Mouse (Mus musculus) gastrocnemius, adult 18-20 months (tissue): Measurements from ENCODE around the gene Tep1. TPM values are rescaled to one million over a fixed set of nuclear protein-coding genes. Genes with fewer than 3 reads are reported as not detected.
"Not testable (repeated sequence)": the region's sequence is repeated elsewhere in the genome, so short reads cannot be mapped to it uniquely, and the experiment has no call there.

Source experiments
- DNase-seq: peaks from one replicate; pipeline ENCODE4 v3.0.0; 2021; ENCODE audit warnings: low spot score
- long read RNA-seq, 2 experiments: library from polyadenylated mRNA; stranded (forward); transcript quantifications; one replicate each; pipeline ENCODE4 v2.0.0; 2021
- total RNA-seq, 2 experiments: library from RNA; stranded (reverse); gene quantifications; 2 replicates each; pipeline ENCODE4 v1.2.3; 2021

Tep1 gene
- 1 to 10 TPM; 6.5 to 9.0 TPM for total RNA-seq
- long read RNA-seq, experiment 1, partial matches to known transcripts = 2 of 4 reads
- long read RNA-seq, experiment 1, other reads (novel, unspliced or antisense) = 2 of 4 reads
- long read RNA-seq, experiment 2, partial matches to known transcripts = 5 of 6 reads
- long read RNA-seq, experiment 2, other reads (novel, unspliced or antisense) = 1 of 6 reads

GRCm38 (mm10) chr14:50869889-50870804 lies at the start of gene Tep1:
Gene Tep1 (minus strand): TSS chr14:50870560.
- peak; percentile 69 for DNase-seq

GRCm38 (mm10) chr14:50911356-50911755 lies 41.0 kb upstream of the Tep1 start:
- no peak for DNase-seq

- DNase-seq = no peak
These were observed 37.8 kb upstream of the Tep1 start for GRCm38 (mm10) chr14:50908126-50908525.

GRCm38 (mm10) chr14:50905327-50905726 lies 35.0 kb upstream of the Tep1 start:
- not testable (repeated sequence) for DNase-seq

GRCm38 (mm10) chr14:50904828-50905129 lies 34.4 kb upstream of the Tep1 start:
- no peak for DNase-seq

- DNase-seq = peak; percentile 33
These were observed 33.8 kb upstream of the Tep1 start for GRCm38 (mm10) chr14:50903973-50904827.

GRCm38 (mm10) chr14:50897992-50898391 lies 27.6 kb upstream of the Tep1 start:
- DNase-seq = not testable (repeated sequence)

GRCm38 (mm10) chr14:50897374-50897765 lies 27.0 kb upstream of the Tep1 start, which contains the start of gene Klhl33:
Gene Klhl33 (minus strand): TSS chr14:50897507.
- peak; percentile 71 for DNase-seq

GRCm38 (mm10) chr14:50896747-50897373 lies 26.5 kb upstream of the Tep1 start:
- no peak for DNase-seq

GRCm38 (mm10) chr14:50895985-50896746 lies 25.8 kb upstream of the Tep1 start:
- peak; percentile 90 for DNase-seq

- no peak for DNase-seq
These were observed 25.0 kb upstream of the Tep1 start for GRCm38 (mm10) chr14:50895407-50895806.

GRCm38 (mm10) chr14:50892541-50893459 lies 22.4 kb upstream of the Tep1 start:
- DNase-seq = peak; percentile 45

GRCm38 (mm10) chr14:50892091-50892490 lies 21.7 kb upstream of the Tep1 start:
- DNase-seq = no peak

GRCm38 (mm10) chr14:50891621-50892020 lies 21.3 kb upstream of the Tep1 start:
- no peak for DNase-seq

GRCm38 (mm10) chr14:50876236-50876950 lies 6.0 kb upstream of the Tep1 start:
- no peak for DNase-seq

- no peak for DNase-seq
These were observed 5.4 kb upstream of the Tep1 start for GRCm38 (mm10) chr14:50875591-50876230.

- no peak for DNase-seq
These were observed 4.8 kb upstream of the Tep1 start for GRCm38 (mm10) chr14:50875175-50875574.

GRCm38 (mm10) chr14:50871284-50871683 lies 924 bp upstream of the Tep1 start:
- no peak for DNase-seq

GRCm38 (mm10) chr14:50870805-50871143 lies 414 bp upstream of the Tep1 start:
- DNase-seq = no peak
